Mouse (Mus musculus) liver, postnatal 0 days (tissue): Measurements from ENCODE around the gene Postn.

Source experiments
- CTCF ChIP-seq: sonication (generic); IDR thresholded peaks from 2 replicates; pipeline ENCODE4 v1.5.1; 2016; ENCODE audit warnings: antibody characterized with exemption, low read depth
- EP300 ChIP-seq: IDR thresholded peaks from 2 replicates; pipeline ENCODE4 v1.6.1; 2016; ENCODE audit warnings: antibody characterized with exemption, low read depth, mild to moderate bottlenecking

DNA sequence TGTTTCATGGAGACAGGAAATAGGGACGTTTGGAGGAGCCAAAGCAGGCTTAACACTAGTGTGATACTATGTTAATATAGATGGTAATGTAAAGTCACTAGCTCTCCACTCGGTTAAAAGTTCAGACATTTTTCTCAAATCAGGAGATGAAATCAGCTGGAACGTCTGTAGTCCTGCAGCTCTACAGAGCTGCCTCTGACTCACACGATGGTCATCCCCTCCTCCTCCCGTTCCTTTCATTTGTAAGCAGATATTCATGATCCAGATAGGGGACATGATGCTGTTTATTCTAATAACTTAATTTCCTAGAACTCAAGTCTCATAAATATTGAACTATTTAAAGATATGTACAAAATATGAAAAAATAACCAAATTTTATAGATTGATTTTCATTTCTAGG lies 40.8 kb downstream of the Postn start:
- TF ChIP-seq CTCF (no peak), EP300 (no peak)
